Mouse (Mus musculus) MEL (cell line): ENCODE measurements around the gene Safb2. TPM values are rescaled to one million over a fixed set of nuclear protein-coding genes. Genes with fewer than 3 reads are reported as not detected.

Experiments
- DNase-seq: peaks from one replicate; pipeline ENCODE4 v3.0.0; 2011; ENCODE audit warnings: low read depth, low spot score
- H3K27ac ChIP-seq: 2 replicates; pipeline ENCODE4 v1.5.1; 2012; ENCODE audit warnings: low read depth, mild to moderate bottlenecking, control low read depth, low read length, moderate library complexity; ENCODE audit not compliant: control insufficient read depth
- H3K27me3 ChIP-seq, 2 experiments: fragments of 150-350 bp in 1 of 2; sonication (generic) in 1 of 2; 2 replicates each; pipeline ENCODE4 v1.6.1; 2012; ENCODE audit warnings: low read length in 2 of 2, mild to moderate bottlenecking in 2 of 2, improper control_type of control experiment in 1 of 2, moderate library complexity in 1 of 2; ENCODE audit not compliant: insufficient read depth in 2 of 2, control insufficient read depth in 1 of 2
- H3K36me3 ChIP-seq, 2 experiments: 2 replicates each; pipeline ENCODE4 v1.6.1; 2012 to 2014; ENCODE audit warnings: low read length in 2 of 2, improper control_type of control experiment in 1 of 2, inconsistent platforms in 1 of 2, mild to moderate bottlenecking in 1 of 2; ENCODE audit not compliant: insufficient read depth in 2 of 2, control insufficient read depth in 1 of 2
- H3K4me1 ChIP-seq, 2 experiments: fragments of 150-350 bp in 1 of 2; sonication (generic) in 1 of 2; 2 replicates each; pipeline ENCODE4 v1.6.1; 2012; ENCODE audit warnings: low read length in 2 of 2, improper control_type of control experiment in 1 of 2, mild to moderate bottlenecking in 1 of 2; ENCODE audit not compliant: insufficient read depth in 2 of 2, control insufficient read depth in 1 of 2
- H3K4me3 ChIP-seq, 2 experiments: fragments of 150-350 bp in 1 of 2; sonication (generic) in 1 of 2; 2 replicates each; pipeline ENCODE4 v1.5.1; 2012; ENCODE audit warnings: low read depth in 2 of 2, low read length in 2 of 2, mild to moderate bottlenecking in 2 of 2, moderate library complexity in 2 of 2, control low read depth in 1 of 2, improper control_type of control experiment in 1 of 2; ENCODE audit not compliant: control insufficient read depth in 1 of 2, insufficient read depth in 1 of 2
- H3K79me2 ChIP-seq: 2 replicates; pipeline ENCODE4 v1.6.1; 2012; ENCODE audit warnings: mild to moderate bottlenecking, low read length, moderate library complexity; ENCODE audit not compliant: control insufficient read depth, poor library complexity, insufficient read depth
- H3K9ac ChIP-seq: 2 replicates; pipeline ENCODE4 v1.6.1; 2012; ENCODE audit warnings: low read depth, mild to moderate bottlenecking, control low read depth, low read length, moderate library complexity; ENCODE audit not compliant: control insufficient read depth, poor library complexity, severe bottlenecking
- H3K9me3 ChIP-seq: fragments of 150-350 bp; sonication (generic); replicated peaks from 2 replicates; pipeline ENCODE4 v1.6.1; 2012; ENCODE audit warnings: mild to moderate bottlenecking, low read length, improper control_type of control experiment, moderate library complexity; ENCODE audit not compliant: insufficient read depth
- BHLHE40 ChIP-seq: IDR thresholded peaks from 2 replicates; pipeline ENCODE4 v1.6.1; 2012; ENCODE audit warnings: low read depth, mild to moderate bottlenecking, inconsistent platforms, low read length, improper control_type of control experiment, borderline replicate concordance
- CHD1 ChIP-seq: IDR thresholded peaks from 2 replicates; pipeline ENCODE4 v1.6.1; 2012; ENCODE audit warnings: low read depth, mild to moderate bottlenecking, inconsistent platforms, low read length, improper control_type of control experiment
- E2F4 ChIP-seq: IDR thresholded peaks from 2 replicates; pipeline ENCODE4 v1.6.1; 2011; ENCODE audit warnings: low read depth, low read length, improper control_type of control experiment, borderline replicate concordance
- EP300 ChIP-seq, 2 experiments: IDR thresholded peaks; 2 replicates each; pipeline ENCODE4 v1.6.1; 2011; ENCODE audit warnings: improper control_type of control experiment in 2 of 2, low read length in 2 of 2, low read depth in 1 of 2, mild to moderate bottlenecking in 1 of 2
- ETS1 ChIP-seq: IDR thresholded peaks from 2 replicates; pipeline ENCODE4 v1.6.1; 2012; ENCODE audit warnings: low read depth, mild to moderate bottlenecking, inconsistent platforms, low read length, improper control_type of control experiment, moderate library complexity
- GATA1 ChIP-seq: IDR thresholded peaks from 2 replicates; pipeline ENCODE4 v1.6.1; 2011; ENCODE audit warnings: low read depth, low read length, improper control_type of control experiment
- HCFC1 ChIP-seq: IDR thresholded peaks from 2 replicates; pipeline ENCODE4 v1.6.1; 2012; ENCODE audit warnings: low read depth, mild to moderate bottlenecking, inconsistent platforms, low read length, improper control_type of control experiment, moderate library complexity
- MAX ChIP-seq: IDR thresholded peaks from 2 replicates; pipeline ENCODE4 v1.6.1; 2011; ENCODE audit warnings: low read length, improper control_type of control experiment
- MEF2A ChIP-seq: IDR thresholded peaks from 2 replicates; pipeline ENCODE4 v1.6.1; 2014; ENCODE audit warnings: low read depth, mild to moderate bottlenecking, inconsistent platforms, low read length, improper control_type of control experiment; ENCODE audit not compliant: poor library complexity, insufficient replicate concordance, severe bottlenecking; ENCODE audit errors: extremely low read depth
- MYB ChIP-seq: IDR thresholded peaks from 2 replicates; pipeline ENCODE4 v1.6.1; 2011; ENCODE audit warnings: mild to moderate bottlenecking, low read depth, low read length, improper control_type of control experiment
- POLR2A ChIP-seq, 2 experiments: IDR thresholded peaks; 2 replicates each; pipeline ENCODE4 v1.6.1; 2011 to 2012; ENCODE audit warnings: low read length in 2 of 2, mild to moderate bottlenecking in 2 of 2, control low read depth in 1 of 2, improper control_type of control experiment in 1 of 2, low read depth in 1 of 2, moderate library complexity in 1 of 2; ENCODE audit not compliant: control insufficient read depth in 1 of 2, insufficient read depth in 1 of 2, poor library complexity in 1 of 2
- TBP ChIP-seq: IDR thresholded peaks from 2 replicates; pipeline ENCODE4 v1.8.0; 2011; ENCODE audit warnings: low read depth, low read length, improper control_type of control experiment
- TCF12 ChIP-seq: IDR thresholded peaks from 2 replicates; pipeline ENCODE4 v1.6.1; 2014; ENCODE audit warnings: low read depth, mild to moderate bottlenecking, inconsistent platforms, low read length, improper control_type of control experiment, moderate library complexity
- ZKSCAN1 ChIP-seq: IDR thresholded peaks from 2 replicates; pipeline ENCODE4 v1.6.1; 2012; ENCODE audit warnings: low read depth, mild to moderate bottlenecking, inconsistent platforms, low read length, improper control_type of control experiment, moderate library complexity
- polyA plus RNA-seq, 2 experiments: library from polyadenylated mRNA; stranded (reverse) in 1 of 2; unstranded in 1 of 2; fragments of >175 nt in 1 of 2; fragments of >200 nt in 1 of 2; gene quantifications; 2 replicates each; pipeline versions ENCODE4 v1.2.1 to v1.2.4; 2012; ENCODE audit warnings: low replicate concordance in 2 of 2, low read depth in 1 of 2; ENCODE audit not compliant: insufficient read length in 2 of 2, insufficient read depth in 1 of 2, missing spikeins in 1 of 2
- total RNA-seq: library from RNA; depleted of rRNA; stranded (reverse); fragments of 300-350 nt; gene quantifications from 2 replicates; pipeline ENCODE4 v1.2.3, GENCODE M21; 2012

Safb2 gene
- total and polyA plus RNA-seq, 3 experiments, result 61.6 to 741 (median 217) TPM

- Histone ChIP-seq H3K4me1 (peaks cover 12 to 31% of the 10 kb centered on the region in 2 experiments; a peak in 3 of 4 replicates), H3K9ac (peak overlapping the region; percentile 96), H3K36me3 (peaks cover 25 to 28% of the 10 kb centered on the region in 2 experiments), H3K4me3 (peak overlapping the region; percentile 80 to 85), H3K27ac (peak overlapping the region; percentile 95), H3K9me3 (no peaks in the 10 kb centered on the region), H3K79me2 (peaks cover 91% of the 10 kb centered on the region), H3K27me3 (no peaks in the 10 kb centered on the region)
- TF ChIP-seq E2F4, result 0 out of 2 replicates have a peak, but pooled peaks have one; percentile 33
- peak; percentile 71; the same call in 1 of the 2 replicates for TF ChIP-seq CHD1
- TF ChIP-seq EP300 (IDR thresholded peaks at IDR 0.05; ENCODE audit: low read depth in 1 of 2, low read length in 2 of 2), result no peak
- peak; percentile 38; the same call in 1 of the 2 replicates for TF ChIP-seq GATA1
- peak; percentile 70 for DNase-seq
These were observed 651 bp downstream of the Safb2 start for GRCm38 (mm10) chr17:56583611-56584256.

DNA sequence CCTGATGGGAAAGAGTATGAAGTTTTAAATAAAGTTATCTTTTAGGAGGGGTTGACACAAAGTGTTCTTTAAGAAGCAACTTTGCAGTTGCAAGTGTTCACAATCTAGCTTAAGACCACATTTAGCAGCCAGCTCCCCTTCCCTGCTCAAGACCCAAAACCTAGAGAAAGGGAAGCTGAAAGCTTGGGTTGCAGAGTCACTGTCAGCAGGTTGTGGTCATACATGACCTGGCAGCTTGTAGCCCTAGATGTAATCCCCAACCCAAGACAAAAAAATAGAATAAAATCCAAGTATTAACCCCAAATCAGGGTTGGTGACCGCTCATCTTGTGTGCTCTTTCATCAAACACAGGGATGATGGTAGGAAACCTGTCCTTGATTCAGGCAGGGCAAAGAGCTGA lies 1.3 kb downstream of the Safb2 start:
- DNase-seq, result peak; percentile 52
- no peaks in the 10 kb centered on the region for H3K27me3 ChIP-seq

DNA sequence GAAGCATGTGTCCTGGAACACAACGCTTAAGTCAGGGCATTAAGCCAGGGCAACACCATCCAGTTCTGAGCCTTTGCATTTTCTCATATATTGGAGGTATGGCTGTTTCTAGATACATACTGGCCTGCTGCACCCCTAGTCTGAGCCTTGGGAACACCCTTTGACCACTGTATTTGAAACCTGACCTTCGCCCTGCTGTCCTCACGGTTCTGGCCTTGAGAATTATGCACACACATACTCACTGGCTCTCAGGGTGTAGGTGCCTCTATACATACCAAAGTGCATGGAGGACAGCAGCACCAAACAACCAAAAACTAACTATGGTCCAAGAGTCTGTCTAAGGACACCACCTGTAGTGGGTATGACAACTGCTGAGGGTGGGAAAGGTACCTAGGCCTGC lies 11.4 kb downstream of the Safb2 start:
- Histone ChIP-seq H3K79me2 (peaks cover 2% of the 10 kb centered on the region; the same call in 1 of the 2 replicates), H3K9ac (no peak overlapping the region), H3K9me3 (no peaks in the 10 kb centered on the region), H3K27me3 (no peaks in the 10 kb centered on the region), H3K36me3 (peaks cover 0 to 27% of the 10 kb centered on the region in 2 experiments; a peak in 2 of 4 replicates), H3K4me3 (no peak overlapping the region), H3K27ac (no peak overlapping the region), H3K4me1 (no peaks in the 10 kb centered on the region)
- TF ChIP-seq POLR2A (IDR thresholded peaks at IDR 0.05; ENCODE audit: control insufficient read depth in 1 of 2, insufficient read depth in 1 of 2, low read depth in 1 of 2, low read length in 2 of 2, poor library complexity in 1 of 2) (peak in 1 of 2 experiments; percentile 30; a peak in 1 of 4 replicates), TBP (no peak), MAX (no peak), ZKSCAN1 (no peak), BHLHE40 (no peak)
- no peak for DNase-seq

More for the DNA sequence above, 1.3 kb downstream of the Safb2 start:
- H3K4me3 ChIP-seq, result peak overlapping the region; percentile 80 to 85
- no peaks in the 10 kb centered on the region for H3K9me3 ChIP-seq
- peaks cover 87% of the 10 kb centered on the region for H3K79me2 ChIP-seq
- peaks cover 28 to 29% of the 10 kb centered on the region in 2 experiments for H3K36me3 ChIP-seq
- H3K4me1 ChIP-seq, result peaks cover 12 to 31% of the 10 kb centered on the region in 2 experiments; a peak in 3 of 4 replicates
- peak overlapping the region; percentile 95 for H3K27ac ChIP-seq
- TF ChIP-seq TCF12, result no peak
- TF ChIP-seq ETS1, result 0 out of 2 replicates have a peak, but pooled peaks have one; percentile 10
- no peak for TF ChIP-seq MEF2A
- TF ChIP-seq MYB, result no peak
- TF ChIP-seq HCFC1, result 0 out of 2 replicates have a peak, but pooled peaks have one; percentile 4
- H3K9ac ChIP-seq, result peak overlapping the region; percentile 96
